Mouse (Mus musculus) hindbrain, embryonic 13.5 days (tissue): Measurements from ENCODE around the gene Nolc1. TPM values are rescaled to one million over a fixed set of nuclear protein-coding genes. Genes with fewer than 3 reads are reported as not detected.

Experiments used
- ATAC-seq: fragments of 200-750 bp; cut with Nextera tagmentation; 2 replicates; pipeline ENCODE4 v1.8.0; 2017; ENCODE audit warnings: moderate TSS enrichment; ENCODE audit not compliant: low FRiP score
- H3K27ac ChIP-seq: fragments of 300-500 bp; sonication (generic); 2 replicates; pipeline ENCODE4 v1.5.1; 2015; ENCODE audit warnings: inconsistent platforms, mild to moderate bottlenecking, moderate library complexity
- H3K27me3 ChIP-seq: fragments of 300-500 bp; sonication (generic); 2 replicates; pipeline ENCODE4 v1.6.1; 2015; ENCODE audit warnings: mild to moderate bottlenecking, inconsistent platforms
- H3K36me3 ChIP-seq: fragments of 300-500 bp; sonication (generic); 2 replicates; pipeline ENCODE4 v1.6.1; 2015; ENCODE audit warnings: mild to moderate bottlenecking, inconsistent platforms
- H3K4me1 ChIP-seq: fragments of 300-500 bp; sonication (generic); replicated peaks from 2 replicates; pipeline ENCODE4 v1.6.1; 2015; ENCODE audit warnings: inconsistent platforms
- H3K4me2 ChIP-seq: fragments of 300-500 bp; sonication (generic); 2 replicates; pipeline ENCODE4 v1.6.1; 2015; ENCODE audit warnings: inconsistent platforms, mild to moderate bottlenecking, moderate library complexity
- H3K4me3 ChIP-seq: fragments of 300-500 bp; sonication (generic); 2 replicates; pipeline ENCODE4 v1.5.1; 2015; ENCODE audit warnings: mild to moderate bottlenecking, inconsistent platforms
- H3K9ac ChIP-seq: fragments of 300-500 bp; sonication (generic); 2 replicates; pipeline ENCODE4 v1.6.1; 2015; ENCODE audit warnings: mild to moderate bottlenecking, inconsistent platforms
- H3K9me3 ChIP-seq: fragments of 300-500 bp; sonication (generic); 2 replicates; pipeline ENCODE4 v1.6.1; 2016; ENCODE audit warnings: inconsistent platforms
- WGBS: fragments of 180-500 bp; shearing (Covaris S2); methylation state at CpG from one replicate; pipeline ENCODE4 v1.1.7; 2015; 5-methylcytosine and 5-hydroxymethylcytosine counted together
- polyA plus RNA-seq: library from polyadenylated mRNA; unstranded; fragments of >200 nt; fragmentation: Nextera tagmentation; extraction: Ambion mirVana; gene quantifications from 2 replicates; pipeline ENCODE4 v1.2.1, GENCODE M21; 2015

The Nolc1 gene
- polyA plus RNA-seq, 1 experiment from 2014 or later: 73.4 TPM

GRCm38 (mm10) chr19:46073285-46073684 lies 2.4 kb upstream of the Nolc1 start:
- Histone ChIP-seq H3K4me3 (no peak overlapping the region), H3K9ac (no peak overlapping the region), H3K36me3 (peaks cover 52% of the 10 kb centered on the region), H3K27me3 (no peaks in the 10 kb centered on the region), H3K9me3 (no peaks in the 10 kb centered on the region), H3K4me2 (no peak overlapping the region), H3K4me1 (peaks cover 22% of the 10 kb centered on the region), H3K27ac (no peak overlapping the region)
- ATAC-seq: no peak
- 83% methylated on average over 7 of the region's 7 CpGs for WGBS

DNA sequence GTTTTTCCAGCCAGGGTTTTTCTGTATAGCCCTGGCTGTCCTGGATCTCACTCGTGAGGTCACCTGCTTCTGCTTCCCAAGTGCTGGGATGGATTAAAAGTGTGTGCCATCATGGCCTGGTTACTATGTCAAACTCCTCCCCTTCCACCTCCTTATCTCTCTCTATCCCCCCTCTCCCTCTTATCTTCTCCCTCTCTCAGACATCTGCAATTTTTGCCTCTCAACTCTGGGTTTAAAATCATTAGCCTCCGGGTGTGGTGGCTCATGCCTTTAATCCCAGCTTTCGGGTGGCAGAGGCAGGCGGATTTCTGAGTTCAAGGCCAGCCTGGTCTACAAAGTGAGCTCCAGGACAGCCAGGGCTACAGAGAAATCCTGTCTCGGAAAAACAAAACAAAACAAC lies 1.4 kb upstream of the Nolc1 start:
- Histone ChIP-seq H3K27ac (no peak overlapping the region), H3K4me1 (peaks cover 22% of the 10 kb centered on the region), H3K9ac (no peak overlapping the region), H3K27me3 (no peaks in the 10 kb centered on the region), H3K36me3 (peaks cover 54% of the 10 kb centered on the region), H3K4me2 (no peak overlapping the region), H3K9me3 (no peaks in the 10 kb centered on the region), H3K4me3 (no peak overlapping the region)
- ATAC-seq: no peak
- over 99% methylated on average over 5 of the region's 5 CpGs for WGBS

DNA sequence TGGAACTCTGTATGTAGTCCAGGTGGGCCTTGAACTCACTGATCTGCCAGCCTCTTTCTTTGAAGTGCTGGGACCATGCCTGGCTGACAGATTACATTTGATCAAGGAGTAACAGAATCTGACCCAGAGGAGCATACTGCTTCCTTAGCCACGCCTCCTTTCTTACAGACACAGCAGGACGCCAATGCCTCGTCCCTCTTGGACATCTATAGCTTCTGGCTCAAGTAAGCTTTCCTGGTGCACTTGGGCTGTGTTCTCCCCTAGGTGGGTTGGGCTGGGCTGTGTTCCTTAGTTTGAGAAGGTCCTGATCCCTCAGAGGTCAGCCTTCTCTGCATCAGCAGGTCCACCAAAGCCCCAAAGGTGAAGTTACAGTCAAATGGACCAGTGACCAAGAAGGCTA lies 2.9 kb downstream of the Nolc1 start:
- Histone ChIP-seq H3K27ac (no peak overlapping the region), H3K9ac (no peak overlapping the region), H3K4me2 (no peak overlapping the region), H3K4me3 (no peak overlapping the region), H3K9me3 (no peaks in the 10 kb centered on the region), H3K27me3 (no peaks in the 10 kb centered on the region), H3K36me3 (peaks cover 58% of the 10 kb centered on the region), H3K4me1 (peaks cover 22% of the 10 kb centered on the region)
- ATAC-seq: no peak
- WGBS: 64% methylated on average over 3 of the region's 3 CpGs

GRCm38 (mm10) chr19:46085185-46085584 lies 9.5 kb downstream of the Nolc1 start:
- Histone ChIP-seq H3K9ac (no peak overlapping the region), H3K27me3 (no peaks in the 10 kb centered on the region), H3K4me3 (no peak overlapping the region), H3K4me2 (no peak overlapping the region), H3K4me1 (no peaks in the 10 kb centered on the region), H3K9me3 (no peaks in the 10 kb centered on the region), H3K27ac (no peak overlapping the region), H3K36me3 (peaks cover 56% of the 10 kb centered on the region)
- no peak for ATAC-seq
- WGBS: 97% methylated on average over 8 of the region's 8 CpGs

DNA sequence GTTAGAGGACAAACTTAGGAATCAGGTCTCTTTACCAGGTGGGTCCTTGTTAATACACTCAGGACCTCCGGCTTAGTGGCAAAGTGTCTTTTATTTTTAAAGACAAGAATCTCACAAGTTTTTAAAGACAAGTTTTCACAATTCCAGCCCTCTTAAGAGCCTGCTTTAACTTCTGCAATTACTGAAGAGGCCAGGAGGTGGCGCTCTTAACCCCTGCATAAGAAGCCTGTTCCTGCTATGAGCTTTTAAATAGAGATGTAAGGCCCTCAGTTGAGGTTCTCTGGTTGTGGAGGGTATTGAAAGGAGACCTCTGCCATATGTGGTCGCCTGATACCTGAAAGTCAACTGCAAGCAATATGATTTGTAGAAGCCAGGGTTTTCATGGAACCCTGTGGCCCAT lies 10.7 kb downstream of the Nolc1 start:
- H3K4me1 ChIP-seq: no peaks in the 10 kb centered on the region
- no peaks in the 10 kb centered on the region for H3K9me3 ChIP-seq
- H3K27ac ChIP-seq: no peak overlapping the region
- WGBS: 59% methylated on average over 3 of the region's 3 CpGs
- no peaks in the 10 kb centered on the region for H3K27me3 ChIP-seq
- ATAC-seq: no peak
- H3K9ac ChIP-seq: no peak overlapping the region
- no peak overlapping the region for H3K4me3 ChIP-seq
- no peak overlapping the region for H3K4me2 ChIP-seq
- H3K36me3 ChIP-seq: peaks cover 44% of the 10 kb centered on the region

- H3K4me1 ChIP-seq: no peaks in the 10 kb centered on the region
- no peak for ATAC-seq
- WGBS: 88% methylated on average over 7 of the region's 7 CpGs
- H3K36me3 ChIP-seq: peaks cover 29% of the 10 kb centered on the region
- no peak overlapping the region for H3K27ac ChIP-seq
- H3K27me3 ChIP-seq: no peaks in the 10 kb centered on the region
- no peak overlapping the region for H3K4me2 ChIP-seq
- no peak overlapping the region for H3K9ac ChIP-seq
- no peaks in the 10 kb centered on the region for H3K9me3 ChIP-seq
- no peak overlapping the region for H3K4me3 ChIP-seq
Observed at GRCm38 (mm10) chr19:46087871-46088270, 12.2 kb downstream of the Nolc1 start.

DNA sequence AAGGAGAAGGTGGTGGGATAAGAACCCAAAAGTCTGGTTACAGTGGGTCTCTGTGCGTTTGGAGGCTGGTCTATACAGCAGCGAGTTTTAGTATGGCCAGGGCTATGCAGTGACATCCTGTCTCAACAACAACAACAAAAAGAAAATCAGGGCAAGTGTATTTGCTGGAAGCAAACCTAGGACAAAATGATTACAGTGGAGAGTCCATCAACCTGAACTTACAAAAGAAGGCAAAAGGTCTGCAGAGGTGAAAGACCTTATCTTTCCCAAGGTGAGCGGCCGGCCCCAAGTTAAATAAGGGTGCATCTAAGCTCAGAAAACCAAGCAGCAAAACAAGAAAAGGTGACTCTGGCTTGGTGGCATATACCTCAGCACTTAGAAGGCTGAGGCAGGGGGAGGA lies 16.0 kb downstream of the Nolc1 start:
- Histone ChIP-seq H3K4me1 (no peaks in the 10 kb centered on the region), H3K4me2 (no peak overlapping the region), H3K36me3 (no peaks in the 10 kb centered on the region), H3K4me3 (no peak overlapping the region), H3K27me3 (no peaks in the 10 kb centered on the region), H3K9me3 (no peaks in the 10 kb centered on the region), H3K27ac (no peak overlapping the region), H3K9ac (no peak overlapping the region)
- 90% methylated on average over 4 of the region's 4 CpGs for WGBS
- ATAC-seq: no peak

- Histone ChIP-seq H3K4me2 (no peak overlapping the region), H3K9me3 (no peaks in the 10 kb centered on the region), H3K4me3 (no peak overlapping the region), H3K27me3 (no peaks in the 10 kb centered on the region), H3K4me1 (no peaks in the 10 kb centered on the region), H3K27ac (no peak overlapping the region), H3K9ac (no peak overlapping the region), H3K36me3 (no peaks in the 10 kb centered on the region)
- ATAC-seq: no peak
- 93% methylated on average over 2 of the region's 2 CpGs for WGBS
Observed at GRCm38 (mm10) chr19:46094144-46094543, 18.5 kb downstream of the Nolc1 start.

- Histone ChIP-seq H3K36me3 (no peaks in the 10 kb centered on the region), H3K4me1 (no peaks in the 10 kb centered on the region), H3K9ac (no peak overlapping the region), H3K4me3 (no peak overlapping the region), H3K9me3 (no peaks in the 10 kb centered on the region), H3K4me2 (no peak overlapping the region), H3K27me3 (no peaks in the 10 kb centered on the region), H3K27ac (no peak overlapping the region)
- ATAC-seq: no peak
- 83% methylated on average over 4 of the region's 4 CpGs for WGBS
Observed at GRCm38 (mm10) chr19:46095291-46095690, 19.6 kb downstream of the Nolc1 start.

DNA sequence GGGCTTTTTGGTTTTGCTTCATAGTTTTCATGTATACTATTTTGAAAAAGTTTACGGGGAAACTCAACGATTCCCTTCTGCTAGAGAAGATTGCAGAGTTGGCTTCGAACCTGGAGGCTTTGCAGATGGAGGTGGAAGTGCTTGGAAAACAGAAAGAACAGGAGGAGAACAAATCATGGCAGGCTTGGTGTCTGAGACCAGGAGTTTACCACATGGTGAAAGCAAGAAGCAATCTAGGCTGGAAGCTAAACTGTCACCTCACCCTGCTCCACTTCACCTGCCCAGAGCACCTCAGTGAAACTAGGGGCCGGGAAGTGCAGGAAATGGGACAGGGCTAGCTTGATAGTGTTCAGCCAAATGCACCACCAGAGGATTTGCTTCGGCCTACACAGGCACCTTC lies 20.7 kb downstream of the Nolc1 start:
- no peak overlapping the region for H3K4me3 ChIP-seq
- no peaks in the 10 kb centered on the region for H3K27me3 ChIP-seq
- 90% methylated on average over 5 of the region's 5 CpGs for WGBS
- H3K4me2 ChIP-seq: no peak overlapping the region
- no peaks in the 10 kb centered on the region for H3K36me3 ChIP-seq
- H3K27ac ChIP-seq: no peak overlapping the region
- no peaks in the 10 kb centered on the region for H3K4me1 ChIP-seq
- H3K9ac ChIP-seq: no peak overlapping the region
- H3K9me3 ChIP-seq: no peaks in the 10 kb centered on the region
- ATAC-seq: no peak

- H3K27ac ChIP-seq: no peak overlapping the region
- no peak for ATAC-seq
- H3K9me3 ChIP-seq: no peaks in the 10 kb centered on the region
- H3K4me3 ChIP-seq: no peak overlapping the region
- no peak overlapping the region for H3K4me2 ChIP-seq
- no peaks in the 10 kb centered on the region for H3K27me3 ChIP-seq
- H3K9ac ChIP-seq: no peak overlapping the region
- H3K36me3 ChIP-seq: no peaks in the 10 kb centered on the region
- WGBS: 98% methylated on average over 3 of the region's 3 CpGs
- no peaks in the 10 kb centered on the region for H3K4me1 ChIP-seq
Observed at GRCm38 (mm10) chr19:46099561-46099960, 23.9 kb downstream of the Nolc1 start.

DNA sequence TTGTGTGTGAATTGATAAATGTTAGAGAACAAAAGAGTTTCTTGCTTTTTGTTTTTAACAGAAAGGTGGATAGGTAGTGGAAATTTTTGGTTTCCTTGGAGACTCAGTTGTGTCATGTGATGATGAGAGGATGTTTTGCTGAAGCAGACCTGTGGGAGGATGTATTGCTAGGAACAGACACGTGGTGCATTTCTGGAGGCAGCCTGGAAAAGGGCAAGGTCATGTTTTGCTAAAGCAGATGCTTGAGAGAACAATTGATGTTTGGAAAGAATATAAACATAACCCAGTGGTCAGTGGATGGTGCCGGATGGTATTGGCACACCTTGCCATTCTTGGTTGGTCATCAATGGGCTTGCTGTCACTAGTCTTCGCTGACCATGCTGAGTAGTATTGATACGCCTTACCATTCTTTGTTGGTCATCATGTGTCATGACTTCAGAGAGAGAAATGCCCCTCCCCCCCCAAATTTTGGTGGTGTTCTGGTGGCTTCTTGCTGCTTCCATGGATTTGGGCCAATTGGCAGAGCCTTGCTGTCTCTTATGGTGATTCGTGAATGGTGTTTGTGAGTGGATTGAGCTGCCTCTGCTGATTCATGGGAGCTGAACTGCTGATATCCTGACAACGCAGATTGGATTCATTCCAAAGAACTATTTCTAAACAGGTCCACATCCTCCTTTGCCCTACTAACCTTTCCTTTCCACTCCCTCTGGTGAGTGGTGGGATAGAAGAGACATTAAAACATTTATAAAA lies 27.9 kb downstream of the Nolc1 start:
- Histone ChIP-seq H3K4me2 (no peak overlapping the region), H3K27ac (no peak overlapping the region), H3K27me3 (no peaks in the 10 kb centered on the region), H3K9me3 (no peaks in the 10 kb centered on the region), H3K4me1 (no peaks in the 10 kb centered on the region), H3K36me3 (no peaks in the 10 kb centered on the region), H3K9ac (no peak overlapping the region), H3K4me3 (no peak overlapping the region)
- no peak for ATAC-seq
- 88% methylated on average over 6 of the region's 6 CpGs for WGBS

- H3K36me3 ChIP-seq: no peaks in the 10 kb centered on the region
- no peak overlapping the region for H3K27ac ChIP-seq
- H3K4me1 ChIP-seq: no peaks in the 10 kb centered on the region
- H3K4me3 ChIP-seq: no peak overlapping the region
- no peak overlapping the region for H3K9ac ChIP-seq
- H3K27me3 ChIP-seq: no peaks in the 10 kb centered on the region
- ATAC-seq: no peak
- WGBS: 86% methylated on average over 2 of the region's 2 CpGs
- no peak overlapping the region for H3K4me2 ChIP-seq
- no peaks in the 10 kb centered on the region for H3K9me3 ChIP-seq
Observed at GRCm38 (mm10) chr19:46104187-46104557, 28.5 kb downstream of the Nolc1 start.
